Mouse (Mus musculus) neural tube, embryonic 10.5 days (tissue): Measurements from ENCODE around the gene Pcif1.
"Not testable (repeated sequence)": the region's sequence is repeated elsewhere in the genome, so short reads cannot be mapped to it uniquely, and the experiment has no call there.

Source experiments
- DNase-seq: peaks from one replicate; pipeline ENCODE4 v3.0.0-alpha.2; 2017; ENCODE audit warnings: low spot score; ENCODE audit errors: extremely low spot score

Pcif1 gene

GRCm38 (mm10) chr2:164879228-164879567 is at the start of gene Pcif1:
Gene Pcif1 (plus strand): TSS chr2:164879304.
- peak; percentile 94 for DNase-seq

GRCm38 (mm10) chr2:164831029-164831428 is 48.1 kb upstream of the Pcif1 start:
- no peak for DNase-seq

GRCm38 (mm10) chr2:164832032-164832747 is 46.9 kb upstream of the Pcif1 start:
- DNase-seq = no peak

- peak; percentile 65 for DNase-seq
Measured at GRCm38 (mm10) chr2:164832748-164833301, 46.3 kb upstream of the Pcif1 start, which contains the start of gene Ctsa. Gene Ctsa (plus strand): TSS chr2:164832873.

- DNase-seq = peak; percentile 98
Measured at GRCm38 (mm10) chr2:164833314-164833959, 45.7 kb upstream of the Pcif1 start, which contains the start of gene Neurl2. Gene Neurl2 (minus strand): TSS chr2:164833456.

GRCm38 (mm10) chr2:164834531-164834930 is 44.6 kb upstream of the Pcif1 start:
- DNase-seq = no peak

- no peak for DNase-seq
Measured at GRCm38 (mm10) chr2:164835164-164835563, 43.9 kb upstream of the Pcif1 start.

GRCm38 (mm10) chr2:164845782-164846181 is 33.3 kb upstream of the Pcif1 start:
- DNase-seq = no peak

GRCm38 (mm10) chr2:164850061-164850460 is 29.0 kb upstream of the Pcif1 start:
- no peak for DNase-seq

GRCm38 (mm10) chr2:164855572-164855971 is 23.5 kb upstream of the Pcif1 start:
- DNase-seq = not testable (repeated sequence)

- peak; percentile 52 for DNase-seq
Measured at GRCm38 (mm10) chr2:164856309-164857100, 22.6 kb upstream of the Pcif1 start.

GRCm38 (mm10) chr2:164857101-164857821 is 21.8 kb upstream of the Pcif1 start, which contains the start of gene Pltp:
Gene Pltp (minus strand): TSS chr2:164857711.
- peak; percentile 83 for DNase-seq

GRCm38 (mm10) chr2:164857842-164858553 is 21.1 kb upstream of the Pcif1 start:
- DNase-seq = no peak

- no peak for DNase-seq
Measured at GRCm38 (mm10) chr2:164859155-164859554, 19.9 kb upstream of the Pcif1 start.

GRCm38 (mm10) chr2:164859640-164860432 is 19.3 kb upstream of the Pcif1 start:
- DNase-seq = no peak

GRCm38 (mm10) chr2:164861094-164861493 is 18.0 kb upstream of the Pcif1 start:
- no peak for DNase-seq

GRCm38 (mm10) chr2:164862179-164862861 is 16.8 kb upstream of the Pcif1 start:
- DNase-seq = peak; percentile 66

GRCm38 (mm10) chr2:164863411-164863810 is 15.7 kb upstream of the Pcif1 start:
- not testable (repeated sequence) for DNase-seq

GRCm38 (mm10) chr2:164864593-164864992 is 14.5 kb upstream of the Pcif1 start:
- no peak for DNase-seq
